Mouse (Mus musculus) cerebellum, adult 11 months (tissue): ENCODE data around the gene Elobl.

Experiments used
- DNase-seq: peaks from one replicate; pipeline ENCODE4 v3.0.0; 2022

Elobl gene

DNA sequence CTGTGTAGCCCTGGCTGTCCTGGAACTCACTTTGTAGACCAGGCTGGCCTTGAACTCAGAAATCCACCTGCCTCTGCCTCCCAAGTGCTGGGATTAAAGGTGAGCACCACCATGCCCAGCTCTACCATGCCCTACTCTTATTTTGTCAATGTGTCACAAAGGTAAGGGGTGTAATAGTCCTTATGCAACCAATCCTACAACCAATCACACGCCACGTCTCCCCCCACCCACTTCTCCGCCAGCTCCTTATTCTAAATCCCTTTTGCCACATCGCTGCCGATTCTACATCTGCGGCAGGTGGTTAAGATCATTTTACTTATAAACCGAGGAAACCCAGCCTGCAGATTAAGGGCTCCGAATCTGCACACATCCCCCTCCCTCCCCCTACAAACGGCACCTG is 33.7 kb downstream of the Elobl start:
- no peak for DNase-seq

DNA sequence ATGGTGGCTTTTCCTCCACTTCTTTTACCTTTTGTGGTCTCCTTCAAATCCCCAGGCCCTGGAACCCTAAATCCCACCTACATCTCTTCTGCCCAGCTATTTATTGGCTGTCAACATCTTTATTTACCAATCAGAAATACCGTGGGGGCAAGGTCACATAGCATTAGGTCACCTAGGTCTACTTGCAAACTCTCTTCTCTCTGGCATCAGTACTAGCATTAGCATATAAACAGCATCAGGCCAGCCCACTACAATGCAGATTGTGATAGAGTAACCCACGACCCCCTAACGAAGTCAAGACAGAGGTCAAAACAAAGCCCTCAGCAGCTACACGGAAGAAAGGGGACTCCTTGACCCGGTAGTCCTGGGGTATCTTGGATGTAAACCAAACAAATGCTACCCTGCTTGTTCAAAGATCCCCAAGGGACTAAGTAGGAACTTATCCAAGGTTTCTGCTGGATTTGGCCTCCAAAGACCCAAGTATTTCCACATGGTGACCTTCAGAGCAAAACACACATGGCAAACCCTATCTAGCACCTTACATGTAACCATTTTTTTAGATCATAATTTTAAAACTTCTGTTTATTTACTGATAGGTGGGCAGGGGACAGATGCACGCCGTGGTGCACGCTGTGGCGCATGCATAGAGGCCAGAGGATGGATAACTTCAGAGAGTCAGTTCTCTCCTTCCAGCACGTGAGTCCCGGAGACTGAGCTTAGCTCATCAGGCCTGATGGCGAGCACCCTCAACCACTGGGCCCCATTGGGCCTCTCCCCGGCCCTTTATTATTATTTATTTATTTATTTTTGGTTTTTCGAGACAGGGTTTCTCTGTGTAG is 34.8 kb downstream of the Elobl start:
- DNase-seq = no peak

DNA sequence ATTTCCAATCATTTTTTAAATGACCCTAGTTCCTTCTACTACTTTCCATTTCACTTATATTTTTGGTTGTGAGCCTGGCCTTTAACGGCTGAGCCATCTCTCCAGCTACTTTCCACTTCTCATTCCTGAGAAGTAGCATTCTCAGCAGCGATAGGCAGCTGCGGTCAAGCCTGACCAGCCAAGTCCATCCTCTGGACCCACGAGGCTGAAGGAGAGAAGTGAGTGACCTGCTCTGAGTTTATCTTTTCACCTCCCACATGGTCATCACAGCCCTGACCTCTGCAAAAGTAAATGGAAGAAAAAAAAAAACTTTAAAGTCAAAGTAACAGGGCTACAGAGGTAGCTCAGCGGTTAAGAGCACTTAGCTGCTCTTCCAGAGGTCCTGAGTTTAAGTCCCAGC is 40.2 kb downstream of the Elobl start:
- no peak for DNase-seq
